Mouse (Mus musculus) right cerebral cortex, adult 18-20 months (tissue): Measurements from ENCODE around the gene Gm21897.
A peak's percentile ranks its signal among the peaks of the same experiment; 100 is the strongest.
"Not testable (repeated sequence)": the region's sequence is repeated elsewhere in the genome, so short reads cannot be mapped to it uniquely, and the experiment has no call there.

Source experiments
- DNase-seq: peaks from one replicate; pipeline ENCODE4 v3.0.0; 2022; ENCODE audit warnings: mixed read lengths

Gm21897 gene

DNA sequence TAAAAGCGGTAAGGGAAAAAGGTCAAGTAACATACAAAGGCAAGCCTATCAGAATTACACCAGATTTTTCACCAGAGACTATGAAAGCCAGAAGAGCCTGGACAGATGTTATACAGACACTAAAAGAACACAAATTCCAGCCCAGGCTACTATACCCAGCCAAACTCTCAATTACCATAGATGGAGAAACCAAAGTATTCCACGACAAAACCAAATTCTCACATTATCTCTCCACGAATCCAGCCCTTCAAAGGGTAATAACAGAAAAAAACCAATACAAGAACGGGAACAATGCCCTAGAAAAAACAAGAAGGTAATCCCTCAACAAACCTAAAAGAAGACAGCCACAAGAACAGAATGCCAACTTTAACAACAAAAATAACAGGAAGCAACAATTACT is at the start of gene Gm21897:
TSS of gene Gm21897 (plus strand) at position 301 of the 400 bp plus-strand sequence.
- DNase-seq, result not testable (repeated sequence)

GRCm38 (mm10) chr16:15272291-15272690 is 45.0 kb upstream of the Gm21897 start:
- DNase-seq, result no peak

- DNase-seq, result no peak
These were observed 39.8 kb upstream of the Gm21897 start for GRCm38 (mm10) chr16:15277461-15277860.

GRCm38 (mm10) chr16:15293041-15293440 is 24.2 kb upstream of the Gm21897 start:
- DNase-seq, result no peak

- no peak for DNase-seq
These were observed 23.0 kb upstream of the Gm21897 start for GRCm38 (mm10) chr16:15294289-15294688.

DNA sequence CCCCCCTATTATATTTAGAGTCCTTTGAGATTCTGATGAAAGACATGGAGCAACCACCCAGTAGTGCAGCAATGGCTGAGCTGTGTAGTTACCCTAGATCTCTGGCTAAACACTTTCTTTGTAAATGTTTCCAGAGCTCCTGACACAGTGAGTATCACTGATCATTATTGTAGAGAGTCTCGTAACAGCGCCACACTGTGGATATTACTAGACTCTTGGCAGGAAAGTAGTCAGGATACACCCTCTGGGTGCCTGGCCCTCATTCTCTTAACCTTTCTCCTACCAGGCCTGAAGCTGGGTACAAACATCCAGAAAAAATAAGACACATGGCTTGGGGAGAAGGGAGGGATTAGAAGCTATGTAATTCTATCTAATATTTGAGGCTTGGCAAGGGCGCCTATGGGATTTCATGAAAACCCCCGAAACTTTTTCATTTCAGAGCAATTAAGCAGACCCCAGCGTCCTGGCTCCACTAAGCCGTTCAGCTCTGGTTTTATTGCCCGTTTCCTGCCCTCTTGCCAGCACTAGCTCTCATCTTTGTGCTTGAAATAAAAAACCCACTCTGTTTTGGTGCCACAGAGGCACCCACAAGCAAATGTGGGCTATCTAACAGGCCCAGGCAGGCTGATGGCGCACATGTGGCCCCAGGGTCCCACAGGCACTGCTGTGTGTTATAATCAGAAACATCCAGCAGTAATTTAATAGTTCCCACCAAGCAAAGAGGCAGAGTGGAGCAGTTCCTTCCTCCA is 22.2 kb upstream of the Gm21897 start:
- no peak for DNase-seq

- DNase-seq, result no peak
These were observed 17.3 kb downstream of the Gm21897 start for GRCm38 (mm10) chr16:15334526-15334925.

- peak; percentile 44 for DNase-seq
These were observed 21.8 kb downstream of the Gm21897 start for GRCm38 (mm10) chr16:15339051-15339450.

- DNase-seq, result no peak
These were observed 28.8 kb downstream of the Gm21897 start for GRCm38 (mm10) chr16:15346045-15346444.

DNA sequence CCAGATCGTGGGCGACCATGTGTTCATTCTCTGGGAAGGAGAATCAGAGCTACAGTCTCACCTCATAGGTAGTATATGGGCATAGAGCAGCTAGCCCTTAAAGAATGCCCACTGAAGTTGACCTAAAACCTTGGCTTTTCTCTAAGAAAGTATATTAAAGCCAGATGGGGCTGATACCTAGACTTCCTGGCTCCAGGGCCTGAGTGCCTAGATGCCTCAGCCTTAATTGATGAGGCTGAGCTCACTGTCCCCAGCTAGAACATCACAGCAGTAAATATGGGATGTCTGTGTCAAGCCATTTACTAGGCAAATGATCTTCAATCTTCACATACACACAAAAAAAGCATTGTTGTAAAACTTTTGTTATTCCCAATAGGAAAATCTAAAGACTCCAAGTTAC is 32.1 kb downstream of the Gm21897 start:
- no peak for DNase-seq

DNA sequence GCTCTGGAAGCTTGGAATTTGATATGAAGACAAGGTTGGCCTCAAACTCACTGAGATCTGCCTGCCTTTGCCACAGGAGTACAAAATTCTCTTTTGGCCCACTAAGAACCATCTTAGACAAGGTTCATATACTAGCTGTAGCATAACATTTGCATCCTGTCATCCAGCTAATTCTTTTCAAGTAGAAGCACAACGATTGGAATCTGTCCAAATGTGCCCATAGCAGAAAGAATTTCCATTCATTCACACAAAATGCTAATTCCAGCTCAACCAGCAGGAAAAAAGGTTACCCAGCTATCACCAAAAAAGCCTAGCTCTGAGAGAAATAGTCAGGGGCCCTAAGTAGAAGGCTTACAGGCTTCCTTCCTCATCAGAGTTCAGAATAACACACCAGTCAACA is 34.0 kb downstream of the Gm21897 start:
- DNase-seq, result no peak

DNA sequence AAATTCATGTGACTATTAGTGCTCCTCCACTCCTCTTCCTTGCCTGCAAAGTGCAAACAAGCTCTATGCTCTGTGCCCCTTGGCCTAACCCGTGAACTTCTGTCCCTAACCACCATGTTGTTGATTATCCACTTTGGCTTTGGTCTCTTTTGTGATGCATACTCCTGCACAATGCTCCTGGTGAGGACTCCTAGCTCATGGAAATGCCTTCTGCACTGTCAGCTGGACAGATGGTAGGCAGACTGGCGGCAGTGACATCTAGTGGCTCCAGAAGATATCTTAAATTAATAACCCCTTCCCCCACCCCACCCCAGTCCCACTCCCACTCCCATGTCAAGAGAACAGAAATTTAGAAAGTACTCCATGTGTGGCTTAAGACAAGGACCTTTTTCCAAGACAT is 35.1 kb downstream of the Gm21897 start:
- no peak for DNase-seq

- DNase-seq, result no peak
These were observed 37.6 kb downstream of the Gm21897 start for GRCm38 (mm10) chr16:15354901-15355300.

GRCm38 (mm10) chr16:15355339-15355738 is 38.1 kb downstream of the Gm21897 start:
- DNase-seq, result no peak

DNA sequence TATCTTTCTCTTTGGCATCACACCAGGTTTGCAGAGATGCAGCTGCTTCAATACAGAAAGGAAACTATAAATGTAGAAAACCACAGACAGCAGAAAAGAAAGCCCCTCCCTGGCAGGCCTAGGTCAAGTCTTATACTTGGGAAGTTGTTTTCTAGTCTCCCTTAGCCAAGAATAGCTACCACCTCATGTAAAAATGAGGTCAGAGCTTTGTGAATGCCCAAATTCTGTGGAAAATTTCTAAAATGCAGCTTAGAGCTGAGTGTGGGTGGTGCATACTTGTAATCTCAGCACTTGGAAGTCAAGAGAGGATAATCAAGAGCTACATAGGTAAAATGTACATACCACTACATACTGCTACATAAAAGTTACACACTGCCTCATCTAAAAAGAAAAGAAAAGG is 40.5 kb downstream of the Gm21897 start:
- DNase-seq, result peak; percentile 5

DNA sequence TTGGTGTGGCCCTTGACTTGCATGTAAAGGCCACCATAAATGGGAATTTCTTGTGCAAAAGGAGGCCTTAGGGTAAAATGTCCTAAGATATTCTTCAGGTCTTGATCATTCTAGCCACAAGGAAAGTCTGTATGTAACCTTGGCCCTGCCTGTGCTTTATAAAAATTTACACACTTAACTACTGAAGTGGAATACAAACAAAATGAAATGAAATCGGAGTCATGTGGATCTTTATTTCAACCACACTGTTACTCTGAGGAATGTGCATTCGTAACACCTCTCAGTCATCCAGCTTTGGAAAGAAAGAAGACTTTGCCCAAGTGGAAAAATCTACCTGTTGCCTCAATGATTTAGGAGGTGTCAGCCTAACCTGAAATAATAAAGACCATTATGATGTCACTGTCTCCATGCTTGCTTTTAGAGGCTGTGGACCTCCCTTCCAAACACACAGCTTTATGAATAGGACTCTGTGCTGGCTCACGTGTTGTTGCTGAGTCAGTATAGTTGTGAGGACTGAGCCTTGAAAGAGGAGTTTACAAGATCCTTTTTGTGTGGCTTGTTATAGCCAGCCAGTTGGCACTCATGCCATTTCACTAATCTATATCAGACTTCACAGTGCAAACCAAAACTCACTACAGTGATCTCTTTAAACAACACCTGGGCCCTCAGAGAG is 42.0 kb downstream of the Gm21897 start:
- DNase-seq, result no peak

DNA sequence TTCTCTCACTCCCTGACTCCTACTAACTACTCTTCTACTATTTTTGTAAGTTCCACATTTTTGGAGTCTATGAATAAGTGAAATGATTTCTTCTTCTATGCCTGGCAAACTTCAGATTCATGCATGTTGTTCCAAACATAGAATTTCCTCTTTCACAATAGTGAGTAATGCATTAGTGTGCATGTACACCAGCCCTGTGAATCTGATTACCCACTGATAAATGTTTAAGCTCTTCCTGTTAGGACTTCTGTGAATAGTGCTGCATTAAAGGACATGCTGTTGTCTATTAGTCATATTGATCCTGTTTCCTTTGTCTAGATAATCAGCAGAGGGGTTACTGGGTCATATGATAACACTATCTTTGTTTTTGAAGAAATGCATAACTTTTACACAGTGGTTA is 43.6 kb downstream of the Gm21897 start:
- DNase-seq, result no peak
